Mouse (Mus musculus) thymus, adult 2 months (tissue): ENCODE data around the gene Dazap1.

Experiments
- CTCF ChIP-seq: fragments of 200-500 bp; IDR thresholded peaks from 2 replicates; pipeline ENCODE4 v1.5.1; 2012; ENCODE audit warnings: mild to moderate bottlenecking, control low read depth, low read length, moderate library complexity, borderline replicate concordance; ENCODE audit not compliant: control insufficient read depth, poor library complexity, insufficient read depth; ENCODE audit errors: extremely low read depth
- POLR2A ChIP-seq: fragments of 200-500 bp; IDR thresholded peaks from 2 replicates; pipeline ENCODE4 v1.6.1; 2012; ENCODE audit warnings: mild to moderate bottlenecking, low read length, control low read depth, moderate library complexity; ENCODE audit not compliant: control insufficient read depth, poor library complexity, insufficient read depth; ENCODE audit errors: extremely low read depth

DNA sequence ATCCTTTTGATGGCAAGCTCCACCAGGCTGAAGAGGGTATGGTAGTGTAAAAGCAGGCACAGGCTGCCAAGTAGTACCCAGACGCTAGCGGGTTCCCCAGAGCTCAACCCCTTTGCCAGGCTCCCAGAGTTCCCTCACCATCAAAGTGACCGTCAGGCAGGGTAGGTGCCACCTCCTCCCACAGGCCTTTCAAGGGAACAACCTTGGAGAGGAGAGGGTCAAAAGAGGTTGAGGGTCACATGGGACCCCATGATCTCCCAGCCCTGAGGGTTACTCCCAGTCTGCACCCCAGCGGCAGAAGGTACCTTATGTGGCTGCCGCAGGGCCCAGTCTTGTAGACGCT is 1.9 kb upstream of the Dazap1 start:
- TF ChIP-seq POLR2A = no peak
- no peak for TF ChIP-seq CTCF
